Mouse (Mus musculus) heart, embryonic 12.5 days (tissue): ENCODE measurements at regions not wholly inside any gene's neighbourhood (a gene's known extent, or its start where the extent isn't known, plus 50 kb on each side); places are given as distances from the start of the nearest gene placed in this dataset.
A peak's percentile ranks its signal among the peaks of the same experiment; 100 is the strongest.
"Not testable (repeated sequence)": the region's sequence is repeated elsewhere in the genome, so short reads cannot be mapped to it uniquely, and the experiment has no call there.

Experiments used
- ATAC-seq: fragments of 200-750 bp; cut with Nextera tagmentation; 2 replicates; pipeline ENCODE4 v1.8.0; 2017; ENCODE audit warnings: moderate TSS enrichment, moderate library complexity; ENCODE audit not compliant: insufficient number of reproducible peaks, low FRiP score
- H3K27ac ChIP-seq: fragments of 300-500 bp; sonication (generic); 2 replicates; pipeline ENCODE4 v1.5.1; 2016; ENCODE audit warnings: mild to moderate bottlenecking, moderate library complexity; ENCODE audit not compliant: poor library complexity, severe bottlenecking
- H3K27me3 ChIP-seq: fragments of 300-500 bp; sonication (generic); replicated peaks from 2 replicates; pipeline ENCODE4 v1.6.1; 2016; ENCODE audit warnings: mild to moderate bottlenecking, moderate library complexity
- H3K36me3 ChIP-seq: fragments of 300-500 bp; sonication (generic); 2 replicates; pipeline ENCODE4 v1.6.1; 2016; ENCODE audit warnings: mild to moderate bottlenecking, moderate library complexity
- H3K4me1 ChIP-seq: fragments of 300-500 bp; sonication (generic); replicated peaks from 2 replicates; pipeline ENCODE4 v1.6.1; 2016; ENCODE audit warnings: mild to moderate bottlenecking
- H3K4me2 ChIP-seq: fragments of 300-500 bp; sonication (generic); 2 replicates; pipeline ENCODE4 v1.6.1; 2016; ENCODE audit warnings: mild to moderate bottlenecking, moderate library complexity
- H3K4me3 ChIP-seq: fragments of 300-500 bp; sonication (generic); 2 replicates; pipeline ENCODE4 v1.5.1; 2016; ENCODE audit warnings: mild to moderate bottlenecking
- H3K9ac ChIP-seq: fragments of 300-500 bp; sonication (generic); 2 replicates; pipeline ENCODE4 v1.6.1; 2016; ENCODE audit warnings: mild to moderate bottlenecking, moderate library complexity
- H3K9me3 ChIP-seq: fragments of 300-500 bp; sonication (generic); replicated peaks from 2 replicates; pipeline ENCODE4 v1.6.1; 2016; ENCODE audit warnings: mild to moderate bottlenecking, moderate library complexity
- WGBS: fragments of 180-500 bp; shearing (Covaris S2); methylation state at CpG from one replicate; pipeline ENCODE4 v1.1.7; 2016; 5-methylcytosine and 5-hydroxymethylcytosine counted together

- no peak overlapping the region for H3K9ac ChIP-seq
- 86% methylated on average over 3 of the region's 3 CpGs for WGBS
- no peaks in the 10 kb centered on the region for H3K4me1 ChIP-seq
- H3K9me3 ChIP-seq = 0 out of 2 replicates have a peak, but pooled peaks cover 3% of the 10 kb centered on the region
- H3K27ac ChIP-seq = no peak overlapping the region
- no peaks in the 10 kb centered on the region for H3K27me3 ChIP-seq
- ATAC-seq = no peak
- no peak overlapping the region for H3K4me3 ChIP-seq
- H3K36me3 ChIP-seq = no peaks in the 10 kb centered on the region
- no peak overlapping the region for H3K4me2 ChIP-seq
These were observed 218.6 kb upstream of the Nsun6 start for GRCm38 (mm10) chr2:15273446-15273845.

- no peaks in the 10 kb centered on the region for H3K36me3 ChIP-seq
These were observed 205.8 kb upstream of the Nsun6 start for GRCm38 (mm10) chr2:15260486-15261165.

GRCm38 (mm10) chr2:15242276-15242675 is 187.4 kb upstream of the Nsun6 start:
- not testable (repeated sequence) for H3K36me3 ChIP-seq, ATAC-seq, H3K4me1 ChIP-seq, H3K27me3 ChIP-seq, H3K4me2 ChIP-seq, H3K27ac ChIP-seq, H3K9me3 ChIP-seq, H3K4me3 ChIP-seq, H3K9ac ChIP-seq
- 75% methylated on average over 1 of the region's 1 CpGs for WGBS

More at GRCm38 (mm10) chr2:15260486-15261165, 205.8 kb upstream of the Nsun6 start:
- no peaks in the 10 kb centered on the region for H3K9me3 ChIP-seq
- no peak overlapping the region for H3K27ac ChIP-seq
- no peaks in the 10 kb centered on the region for H3K4me1 ChIP-seq
- 29% methylated on average over 4 of the region's 4 CpGs for WGBS
- H3K9ac ChIP-seq = no peak overlapping the region
- H3K4me2 ChIP-seq = no peak overlapping the region
- no peak overlapping the region for H3K4me3 ChIP-seq
- H3K27me3 ChIP-seq = no peaks in the 10 kb centered on the region
- ATAC-seq = no peak

GRCm38 (mm10) chr2:15221910-15222309 is 167.0 kb upstream of the Nsun6 start:
- H3K4me1 ChIP-seq = no peaks in the 10 kb centered on the region
- no peak overlapping the region for H3K9ac ChIP-seq
- no peak overlapping the region for H3K27ac ChIP-seq
- H3K27me3 ChIP-seq = no peaks in the 10 kb centered on the region
- no peaks in the 10 kb centered on the region for H3K36me3 ChIP-seq
- H3K4me2 ChIP-seq = no peak overlapping the region
- WGBS = 48% methylated on average over 4 of the region's 4 CpGs
- ATAC-seq = no peak
- no peaks in the 10 kb centered on the region for H3K9me3 ChIP-seq
- H3K4me3 ChIP-seq = no peak overlapping the region

GRCm38 (mm10) chr2:15188091-15188490 is 133.2 kb upstream of the Nsun6 start:
- 88% methylated on average over 1 of the region's 1 CpGs for WGBS
- no peak overlapping the region for H3K27ac ChIP-seq

GRCm38 (mm10) chr2:15181000-15181399 is 126.1 kb upstream of the Nsun6 start:
- no peak for ATAC-seq

More at GRCm38 (mm10) chr2:15188091-15188490, 133.2 kb upstream of the Nsun6 start:
- Histone ChIP-seq H3K36me3 (no peaks in the 10 kb centered on the region), H3K27me3 (no peaks in the 10 kb centered on the region), H3K9me3 (0 out of 2 replicates have a peak, but pooled peaks cover 9% of the 10 kb centered on the region), H3K4me3 (no peak overlapping the region), H3K4me1 (no peaks in the 10 kb centered on the region), H3K9ac (no peak overlapping the region), H3K4me2 (no peak overlapping the region)
- no peak for ATAC-seq

GRCm38 (mm10) chr2:15166435-15167024 is 111.7 kb upstream of the Nsun6 start:
- H3K4me1 ChIP-seq = no peaks in the 10 kb centered on the region
- no peak for ATAC-seq

More at GRCm38 (mm10) chr2:15181000-15181399, 126.1 kb upstream of the Nsun6 start:
- no peaks in the 10 kb centered on the region for H3K27me3 ChIP-seq
- WGBS = 61% methylated on average over 3 of the region's 3 CpGs
- no peaks in the 10 kb centered on the region for H3K36me3 ChIP-seq
- H3K4me1 ChIP-seq = no peaks in the 10 kb centered on the region
- no peak overlapping the region for H3K27ac ChIP-seq
- no peak overlapping the region for H3K9ac ChIP-seq
- H3K4me3 ChIP-seq = no peak overlapping the region
- H3K9me3 ChIP-seq = no peaks in the 10 kb centered on the region
- no peak overlapping the region for H3K4me2 ChIP-seq

GRCm38 (mm10) chr2:15165830-15166229 is 111.0 kb upstream of the Nsun6 start:
- H3K27me3 ChIP-seq = no peaks in the 10 kb centered on the region
- no peak overlapping the region for H3K4me3 ChIP-seq
- 57% methylated on average over 3 of the region's 3 CpGs for WGBS
- no peak overlapping the region for H3K27ac ChIP-seq
- no peaks in the 10 kb centered on the region for H3K4me1 ChIP-seq
- H3K9me3 ChIP-seq = no peaks in the 10 kb centered on the region; the same call in 1 of the 2 replicates
- no peak overlapping the region for H3K4me2 ChIP-seq
- H3K9ac ChIP-seq = no peak overlapping the region
- no peak for ATAC-seq
- H3K36me3 ChIP-seq = no peaks in the 10 kb centered on the region

More at GRCm38 (mm10) chr2:15166435-15167024, 111.7 kb upstream of the Nsun6 start:
- Histone ChIP-seq H3K27ac (no peak overlapping the region), H3K9me3 (no peaks in the 10 kb centered on the region; the same call in 1 of the 2 replicates), H3K27me3 (no peaks in the 10 kb centered on the region), H3K36me3 (no peaks in the 10 kb centered on the region), H3K4me2 (no peak overlapping the region), H3K4me3 (no peak overlapping the region), H3K9ac (no peak overlapping the region)

GRCm38 (mm10) chr2:15163732-15164418 is 109.0 kb upstream of the Nsun6 start:
- ATAC-seq = peak; percentile 92
- H3K4me1 ChIP-seq = no peaks in the 10 kb centered on the region
- no peaks in the 10 kb centered on the region; the same call in 1 of the 2 replicates for H3K9me3 ChIP-seq
- H3K36me3 ChIP-seq = no peaks in the 10 kb centered on the region
- no peaks in the 10 kb centered on the region for H3K27me3 ChIP-seq
- no peak overlapping the region for H3K9ac ChIP-seq
- H3K27ac ChIP-seq = no peak overlapping the region
- H3K4me2 ChIP-seq = no peak overlapping the region
- no peak overlapping the region for H3K4me3 ChIP-seq
- 73% methylated on average over 6 of the region's 6 CpGs for WGBS

- 90% methylated on average over 1 of the region's 1 CpGs for WGBS
These were observed 107.0 kb upstream of the Nsun6 start for GRCm38 (mm10) chr2:15161831-15162230.

GRCm38 (mm10) chr2:15157622-15158021 is 102.8 kb upstream of the Nsun6 start:
- no peak overlapping the region for H3K9ac ChIP-seq
- no peak overlapping the region for H3K27ac ChIP-seq
- H3K4me3 ChIP-seq = no peak overlapping the region
- H3K4me1 ChIP-seq = no peaks in the 10 kb centered on the region
- H3K36me3 ChIP-seq = no peaks in the 10 kb centered on the region
- no peak overlapping the region for H3K4me2 ChIP-seq
- no peak for ATAC-seq
- H3K9me3 ChIP-seq = no peaks in the 10 kb centered on the region; the same call in 1 of the 2 replicates
- no peaks in the 10 kb centered on the region for H3K27me3 ChIP-seq

More at GRCm38 (mm10) chr2:15161831-15162230, 107.0 kb upstream of the Nsun6 start:
- H3K4me3 ChIP-seq = no peak overlapping the region
- no peaks in the 10 kb centered on the region for H3K4me1 ChIP-seq
- no peak overlapping the region for H3K27ac ChIP-seq
- H3K27me3 ChIP-seq = no peaks in the 10 kb centered on the region
- H3K9me3 ChIP-seq = no peaks in the 10 kb centered on the region; the same call in 1 of the 2 replicates
- no peak overlapping the region for H3K9ac ChIP-seq
- no peak for ATAC-seq
- H3K36me3 ChIP-seq = no peaks in the 10 kb centered on the region
- no peak overlapping the region for H3K4me2 ChIP-seq
